ENCODE assay signal across 9 mouse cellular contexts in genomic region chr13:98354871-98355558, GRCm38 (mm10). TPM values are rescaled to one million over a fixed set of nuclear protein-coding genes. Genes with fewer than 3 reads are reported as not detected.
A peak's percentile ranks its signal among the peaks of the same experiment; 100 is the strongest.
DNase-seq lines count a peak whose midpoint lies in the region; ATAC-seq and TF ChIP-seq lines count a peak whose summit lies in the region.
"Had no signal": no experiment of that assay in that cellular context is flagged by ENCODE, and none has a peak within 500 bp of the region (broad histone marks: within the 10 kb centered on the region; RNA-seq: fewer than 3 reads in every experiment).

No protein-coding gene starts in this region.

- H3K9me3 ChIP-seq in heart, embryonic 11.5 days (replicated peaks; ENCODE audit: control insufficient read depth, low read length): no peaks in the 10 kb centered on the region
- no peaks in the 10 kb centered on the region for H3K9me3 ChIP-seq in liver, embryonic 16.5 days (replicated peaks; ENCODE audit: control insufficient read depth, low read length)

- H3K4me3 ChIP-seq in heart, embryonic 11.5 days (ENCODE audit: low read depth, low read length): peak overlapping the region; percentile 56
- H3K4me3 ChIP-seq in embryonic fibroblast, embryonic 13.5 days (ENCODE audit: insufficient read depth, low read length): peak overlapping the region; percentile 44
- peak overlapping the region; percentile 40 for H3K4me3 ChIP-seq in liver, embryonic 16.5 days (ENCODE audit: low read depth, low read length)

- 0 out of 2 replicates have a peak overlapping the region, but pooled peaks have one; percentile 39 for H3K9ac ChIP-seq in heart, embryonic 11.5 days (ENCODE audit: low read depth, low read length)
- H3K9ac ChIP-seq in liver, embryonic 16.5 days (ENCODE audit: low read depth, low read length): no peak overlapping the region

- ATAC-seq in heart, embryonic 11.5 days (replicated peaks; ENCODE audit: insufficient number of reproducible peaks, low FRiP score, low TSS enrichment): 0 out of 2 replicates have a peak, but pooled peaks have one; percentile 5
- no peak; the same call in 1 of the 2 replicates for ATAC-seq in liver, embryonic 16.5 days (ENCODE audit: low read depth)

- no peak for DNase-seq in heart, adult 8-10 months (ENCODE audit: low spot score)
- peak; percentile 88 for DNase-seq in MN1 (ENCODE audit: low spot score)
- DNase-seq in induced T-regulatory cell, adult 2 months (ENCODE audit: low read depth): peak; percentile 39
- DNase-seq in splenic B cell, adult 2 months (ENCODE audit: low read depth, low spot score): peak; percentile 23
- DNase-seq in left cerebral cortex, postnatal 4 days: no peak

- no peak for TF ChIP-seq CTCF in embryonic fibroblast, embryonic 13.5 days (IDR thresholded peaks at IDR 0.05; ENCODE audit: borderline replicate concordance, insufficient read depth, low read length)

- no peaks in the 10 kb centered on the region for H3K36me3 ChIP-seq in heart, embryonic 11.5 days (ENCODE audit: control insufficient read depth, insufficient read depth, low read length)
- no peaks in the 10 kb centered on the region for H3K36me3 ChIP-seq in liver, embryonic 16.5 days (ENCODE audit: control insufficient read depth, insufficient read depth)
- no peaks in the 10 kb centered on the region for H3K36me3 ChIP-seq in splenic B cell, adult 2 months (ENCODE audit: control insufficient read depth, insufficient read depth, low read length, poor library complexity, severe bottlenecking)

- intact Hi-C loops in left cerebral cortex, postnatal 4 days (cut with DNase I): loop anchor here (5.0 kb wide), 1 partner anchor 232 kb away; no protein-coding TSS in a partner anchor

- under 1% methylated on average over 83 of the region's 102 CpGs for WGBS in heart, embryonic 11.5 days (ENCODE audit: insufficient replicate concordance)
- WGBS in liver, embryonic 16.5 days (ENCODE audit: insufficient replicate concordance): under 1% methylated on average over 97 of the region's 102 CpGs

- no peak overlapping the region for H3K27ac ChIP-seq in heart, embryonic 11.5 days (ENCODE audit: low read depth, low read length)
- H3K27ac ChIP-seq in embryonic fibroblast, embryonic 13.5 days (ENCODE audit: insufficient read depth, low read length): peak overlapping the region; percentile 15; the same call in 1 of the 2 replicates
- H3K27ac ChIP-seq in liver, embryonic 16.5 days (ENCODE audit: low read length): no peak overlapping the region

- H3K27me3 ChIP-seq in heart, embryonic 11.5 days (ENCODE audit: control insufficient read depth, insufficient read depth, low read length): peaks cover 85% of the 10 kb centered on the region
- peaks cover 95% of the 10 kb centered on the region for H3K27me3 ChIP-seq in liver, embryonic 16.5 days (ENCODE audit: control insufficient read depth, insufficient read depth, low read depth, low read length)
- H3K27me3 ChIP-seq in splenic B cell, adult 2 months (ENCODE audit: control insufficient read depth, insufficient read depth, low read length, poor library complexity, severe bottlenecking): peaks cover 5% of the 10 kb centered on the region

- TF ChIP-seq POLR2A in embryonic fibroblast, embryonic 13.5 days (IDR thresholded peaks at IDR 0.05; ENCODE audit: low read depth, low read length): no peak

- H3K4me1 ChIP-seq in heart, embryonic 11.5 days (ENCODE audit: control insufficient read depth, insufficient read depth, low read length): peaks cover 7% of the 10 kb centered on the region; the same call in 1 of the 2 replicates
- no peaks in the 10 kb centered on the region; the same call in 1 of the 2 replicates for H3K4me1 ChIP-seq in embryonic fibroblast, embryonic 13.5 days (ENCODE audit: control insufficient read depth, insufficient read depth, low read length)
- H3K4me1 ChIP-seq in liver, embryonic 16.5 days (ENCODE audit: control insufficient read depth, low read depth, low read length): peaks cover 5% of the 10 kb centered on the region

- peak overlapping the region; percentile 87 for H3K4me2 ChIP-seq in heart, embryonic 11.5 days
- peak overlapping the region; percentile 52 for H3K4me2 ChIP-seq in liver, embryonic 16.5 days (ENCODE audit: low read depth, low read length)

RNA-seq across cellular contexts. Expression of gene Foxd1, which starts 1.0 kb away (rescaled TPM):
- polyA plus RNA-seq in heart, embryonic 11.5 days (2014; fragmentation: Nextera tagmentation; extraction: Ambion mirVana): 0.13 and 0.20 TPM in 2 replicates
- under 1 TPM in 1 of 4 experiments, not detected in 3; 0.06 TPM for total RNA-seq in heart, adult 8-10 months (2022)
- polyA plus RNA-seq in embryonic fibroblast, embryonic 13.5 days (2011; ENCODE audit: insufficient read length, low read depth, missing spikeins): 5.9 and 6.3 TPM in 2 replicates
- polyA plus RNA-seq in liver, embryonic 16.5 days (2015; fragmentation: Nextera tagmentation; extraction: Ambion mirVana): not detected in 2 replicates
- total RNA-seq in left cerebral cortex, postnatal 4 days (2021): 1 to 10 TPM; 2.2 to 2.3 TPM
- total RNA-seq: hematopoietic stem cell, adult 5-6 weeks had no signal

RNA-seq across cellular contexts. Expression of gene Btf3, which starts 38.2 kb away (rescaled TPM):
- 523 and 573 TPM in 2 replicates for polyA plus RNA-seq in heart, embryonic 11.5 days (2014; fragmentation: Nextera tagmentation; extraction: Ambion mirVana)
- 100 to 1,000 TPM; 181 to 211 (median 205) TPM for total RNA-seq in heart, adult 8-10 months (2022)
- polyA plus RNA-seq in embryonic fibroblast, embryonic 13.5 days (2011; ENCODE audit: insufficient read length, low read depth, missing spikeins): 715 and 807 TPM in 2 replicates
- 258 and 312 TPM in 2 replicates for polyA plus RNA-seq in liver, embryonic 16.5 days (2015; fragmentation: Nextera tagmentation; extraction: Ambion mirVana)
- 100 to 1,000 TPM; 307 to 340 TPM for total RNA-seq in left cerebral cortex, postnatal 4 days (2021)

Comparison
In these comparisons a context has a peak if more than half of its experiments do, and no peak if none do; other contexts are left out.
1. DNase-seq: peak in MN1 (single experiment), induced T-regulatory cell, adult 2 months (single experiment) and splenic B cell, adult 2 months (single experiment); none in heart, adult 8-10 months (single experiment) and left cerebral cortex, postnatal 4 days (single experiment).
2. Peak in every context shown above with its lines, with median percentiles within 50 percentile points of each other: H3K4me3 ChIP-seq.